Mouse (Mus musculus) heart, adult 2 months (tissue): ENCODE data around the gene Gdf15.

ENCODE experiments used
- CTCF ChIP-seq: fragments of 200-600 bp; IDR thresholded peaks from 2 replicates; pipeline ENCODE4 v1.8.1; 2022; ENCODE audit warnings: antibody characterized with exemption, mild to moderate bottlenecking, moderate library complexity
- EP300 ChIP-seq: fragments of 200-500 bp; IDR thresholded peaks from 2 replicates; pipeline ENCODE4 v1.6.1; 2011; ENCODE audit warnings: low read depth, low read length, control low read depth; ENCODE audit not compliant: insufficient read depth
- POLR2A ChIP-seq: fragments of 200-500 bp; IDR thresholded peaks from 2 replicates; pipeline ENCODE4 v1.6.1; 2011; ENCODE audit warnings: mild to moderate bottlenecking, low read depth, low read length, control low read depth; ENCODE audit not compliant: insufficient read depth

GRCm38 (mm10) chr8:70674109-70674508, 41.9 kb upstream of the Gdf15 start:
- TF ChIP-seq CTCF (no peak), POLR2A (no peak), EP300 (no peak)
